Mouse (Mus musculus): Measurements from ENCODE around the gene Cnp. TPM values are rescaled to one million over a fixed set of nuclear protein-coding genes. Genes with fewer than 3 reads are reported as not detected.

The Cnp gene
- polyA plus RNA-seq, 1 experiment, result 13.5 TPM

DNA sequence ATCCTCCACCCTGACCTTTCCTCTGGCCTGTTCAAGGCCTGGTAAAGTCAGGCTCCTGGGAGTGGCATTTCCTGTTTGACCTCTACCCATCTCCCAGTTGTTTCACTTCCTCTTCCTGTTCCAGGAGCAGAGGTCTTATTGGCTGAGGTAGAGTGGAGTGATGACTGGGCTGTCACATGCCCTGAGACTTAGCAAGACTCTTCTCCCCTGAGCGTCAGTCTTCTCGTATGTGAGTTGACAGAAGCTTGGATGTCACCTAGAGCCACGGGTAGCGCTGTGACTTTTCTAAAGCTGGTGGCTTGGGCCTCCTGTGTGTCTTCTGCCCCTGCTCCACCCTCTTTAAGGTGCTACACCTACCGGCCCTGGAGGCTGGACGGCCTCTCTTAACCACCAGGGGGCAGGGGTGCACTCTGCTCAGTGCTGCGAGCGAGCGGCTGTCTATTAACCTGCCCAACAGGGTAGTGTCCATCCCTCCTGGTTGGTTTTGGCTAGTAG, 52.0 kb downstream of the Cnp start:
- peaks cover 5% of the 10 kb centered on the region; the same call in 1 of the 2 replicates for H3K4me1 ChIP-seq (ENCODE audit: control insufficient read depth, insufficient read depth, low read length)
- no peak overlapping the region for H3K4me3 ChIP-seq (ENCODE audit: insufficient read depth, low read depth, low read length)
- no peaks in the 10 kb centered on the region for H3K27me3 ChIP-seq (replicated peaks; ENCODE audit: control insufficient read depth, insufficient read depth, low read length)
- peak; percentile 85 for DNase-seq
- 14% methylated on average over 9 of the region's 9 CpGs for WGBS
- H3K27ac ChIP-seq (ENCODE audit: insufficient read depth, low read depth, low read length), result 0 out of 2 replicates have a peak overlapping the region, but pooled peaks have one; percentile 12
- no peak for TF ChIP-seq POLR2A (IDR thresholded peaks at IDR 0.05; ENCODE audit: low read depth, low read length)
- peak; percentile 87 for TF ChIP-seq CTCF (conservative IDR thresholded peaks at IDR 0.05; ENCODE audit: insufficient read depth, insufficient read length, low read depth, low read length)
- H3K36me3 ChIP-seq (ENCODE audit: control insufficient read depth, insufficient read depth, low read length), result no peaks in the 10 kb centered on the region

GRCm38 (mm10) chr11:100628056-100628455, 53.4 kb downstream of the Cnp start:
- Histone ChIP-seq H3K36me3 (ENCODE audit: control insufficient read depth, insufficient read depth, low read length) (no peaks in the 10 kb centered on the region), H3K4me3 (ENCODE audit: insufficient read depth, low read depth, low read length) (no peak overlapping the region), H3K27me3 (replicated peaks; ENCODE audit: control insufficient read depth, insufficient read depth, low read length) (no peaks in the 10 kb centered on the region), H3K4me1 (ENCODE audit: control insufficient read depth, insufficient read depth, low read length) (0 out of 2 replicates have a peak, but pooled peaks cover 5% of the 10 kb centered on the region), H3K27ac (ENCODE audit: insufficient read depth, low read depth, low read length) (no peak overlapping the region)
- WGBS, result 95% methylated on average over 5 of the region's 5 CpGs
- DNase-seq, result no peak
- TF ChIP-seq POLR2A (IDR thresholded peaks at IDR 0.05; ENCODE audit: low read depth, low read length), result no peak
- TF ChIP-seq CTCF (conservative IDR thresholded peaks at IDR 0.05; ENCODE audit: insufficient read depth, insufficient read length, low read depth, low read length), result no peak

GRCm38 (mm10) chr11:100628862-100629352, 54.2 kb downstream of the Cnp start:
- no peak for TF ChIP-seq CTCF (conservative IDR thresholded peaks at IDR 0.05; ENCODE audit: insufficient read depth, insufficient read length, low read depth, low read length)
- TF ChIP-seq POLR2A (IDR thresholded peaks at IDR 0.05; ENCODE audit: low read depth, low read length), result no peak
- Histone ChIP-seq H3K36me3 (ENCODE audit: control insufficient read depth, insufficient read depth, low read length) (no peaks in the 10 kb centered on the region), H3K4me1 (ENCODE audit: control insufficient read depth, insufficient read depth, low read length) (0 out of 2 replicates have a peak, but pooled peaks cover 2% of the 10 kb centered on the region), H3K27me3 (replicated peaks; ENCODE audit: control insufficient read depth, insufficient read depth, low read length) (no peaks in the 10 kb centered on the region), H3K27ac (ENCODE audit: insufficient read depth, low read depth, low read length) (no peak overlapping the region), H3K4me3 (ENCODE audit: insufficient read depth, low read depth, low read length) (no peak overlapping the region)
- WGBS, result 21% methylated on average over 13 of the region's 13 CpGs
- DNase-seq, result no peak

GRCm38 (mm10) chr11:100634530-100634929, 59.8 kb downstream of the Cnp start:
- no peak for DNase-seq
- H3K27ac ChIP-seq (ENCODE audit: insufficient read depth, low read depth, low read length), result no peak overlapping the region
- H3K27me3 ChIP-seq (replicated peaks; ENCODE audit: control insufficient read depth, insufficient read depth, low read length), result no peaks in the 10 kb centered on the region
- WGBS, result 67% methylated on average over 7 of the region's 7 CpGs
- no peaks in the 10 kb centered on the region for H3K36me3 ChIP-seq (ENCODE audit: control insufficient read depth, insufficient read depth, low read length)
- no peaks in the 10 kb centered on the region for H3K4me1 ChIP-seq (ENCODE audit: control insufficient read depth, insufficient read depth, low read length)
- H3K4me3 ChIP-seq (ENCODE audit: insufficient read depth, low read depth, low read length), result no peak overlapping the region
- TF ChIP-seq POLR2A (IDR thresholded peaks at IDR 0.05; ENCODE audit: low read depth, low read length) (no peak), CTCF (conservative IDR thresholded peaks at IDR 0.05; ENCODE audit: insufficient read depth, insufficient read length, low read depth, low read length) (no peak)

- WGBS, result 10% methylated on average over 52 of the region's 52 CpGs
- H3K27me3 ChIP-seq (replicated peaks; ENCODE audit: control insufficient read depth, insufficient read depth, low read length), result no peaks in the 10 kb centered on the region
- peak; percentile 36 for DNase-seq
- H3K27ac ChIP-seq (ENCODE audit: insufficient read depth, low read depth, low read length), result no peak overlapping the region
- no peaks in the 10 kb centered on the region for H3K4me1 ChIP-seq (ENCODE audit: control insufficient read depth, insufficient read depth, low read length)
- no peak for TF ChIP-seq POLR2A (IDR thresholded peaks at IDR 0.05; ENCODE audit: low read depth, low read length)
- TF ChIP-seq CTCF (conservative IDR thresholded peaks at IDR 0.05; ENCODE audit: insufficient read depth, insufficient read length, low read depth, low read length), result peak; percentile 46; the same call in 1 of the 2 replicates
- H3K36me3 ChIP-seq (ENCODE audit: control insufficient read depth, insufficient read depth, low read length), result no peaks in the 10 kb centered on the region
- H3K4me3 ChIP-seq (ENCODE audit: insufficient read depth, low read depth, low read length), result no peak overlapping the region
These were observed 65.6 kb downstream of the Cnp start for GRCm38 (mm10) chr11:100640159-100640906.

Other genes with a start within 250 kb of the Cnp start
- gene Gast, start 240.5 kb upstream of the Cnp start, polyA plus RNA-seq (2012; rRNA removed), result not detected in 2 replicates
- 3.0 and 3.6 TPM in 2 replicates for gene Hap1, start 218.8 kb upstream of the Cnp start, polyA plus RNA-seq (2012; rRNA removed)
- 220 and 229 TPM in 2 replicates for gene Jup, start 177.1 kb upstream of the Cnp start, polyA plus RNA-seq (2012; rRNA removed)
- gene P3h4, start 160.1 kb upstream of the Cnp start, polyA plus RNA-seq (2012; rRNA removed), result 11.9 and 13.9 TPM in 2 replicates
- gene Fkbp10, start 159.2 kb upstream of the Cnp start, polyA plus RNA-seq (2012; rRNA removed), result 12.5 and 15.9 TPM in 2 replicates
- gene Nt5c3b, start 133.1 kb upstream of the Cnp start, polyA plus RNA-seq (2012; rRNA removed), result 29.3 and 32.0 TPM in 2 replicates
- gene Klhl10, start 133.0 kb upstream of the Cnp start, polyA plus RNA-seq (2012; rRNA removed), result 0.13 and 0.34 TPM in 2 replicates
- gene Klhl11, start 102.2 kb upstream of the Cnp start, polyA plus RNA-seq (2012; rRNA removed), result 2.3 and 3.3 TPM in 2 replicates
- gene Acly, start 46.9 kb upstream of the Cnp start, polyA plus RNA-seq (2012; rRNA removed), result 181 and 191 TPM in 2 replicates
- gene Ttc25, start 29.3 kb upstream of the Cnp start, polyA plus RNA-seq (2012; rRNA removed), result 0.84 and 1.4 TPM in 2 replicates
- 60.5 and 63.1 TPM in 2 replicates for gene Nkiras2, start 44.3 kb downstream of the Cnp start, polyA plus RNA-seq (2012; rRNA removed)
- 30.0 and 45.6 TPM in 2 replicates for gene Dnajc7, start 45.3 kb downstream of the Cnp start, polyA plus RNA-seq (2012; rRNA removed)
- gene Zfp385c, start 117.6 kb downstream of the Cnp start, polyA plus RNA-seq (2012; rRNA removed), result 0.14 and 0.34 TPM in 2 replicates
- 3.7 and 6.2 TPM in 2 replicates for gene Dhx58, start 129.4 kb downstream of the Cnp start, polyA plus RNA-seq (2012; rRNA removed)
- gene Kat2a, start 137.6 kb downstream of the Cnp start, polyA plus RNA-seq (2012; rRNA removed), result 25.9 and 29.0 TPM in 2 replicates
- gene Hspb9, start 138.9 kb downstream of the Cnp start, polyA plus RNA-seq (2012; rRNA removed), result 0.48 and 0.49 TPM in 2 replicates
- 445 and 472 TPM in 2 replicates for gene Rab5c, start 163.3 kb downstream of the Cnp start, polyA plus RNA-seq (2012; rRNA removed)
- gene Kcnh4, start 185.0 kb downstream of the Cnp start, polyA plus RNA-seq (2012; rRNA removed), result 0.04 and 0.08 TPM in 2 replicates
- gene Hcrt, start 188.0 kb downstream of the Cnp start, polyA plus RNA-seq (2012; rRNA removed), result not detected in 2 replicates
- gene Ghdc, start 196.1 kb downstream of the Cnp start, polyA plus RNA-seq (2012; rRNA removed), result 30.4 and 31.8 TPM in 2 replicates

Measured in kidney, adult 2 months (tissue).